ENCODE assay signal across 9 mouse cellular contexts in the genomic region with DNA sequence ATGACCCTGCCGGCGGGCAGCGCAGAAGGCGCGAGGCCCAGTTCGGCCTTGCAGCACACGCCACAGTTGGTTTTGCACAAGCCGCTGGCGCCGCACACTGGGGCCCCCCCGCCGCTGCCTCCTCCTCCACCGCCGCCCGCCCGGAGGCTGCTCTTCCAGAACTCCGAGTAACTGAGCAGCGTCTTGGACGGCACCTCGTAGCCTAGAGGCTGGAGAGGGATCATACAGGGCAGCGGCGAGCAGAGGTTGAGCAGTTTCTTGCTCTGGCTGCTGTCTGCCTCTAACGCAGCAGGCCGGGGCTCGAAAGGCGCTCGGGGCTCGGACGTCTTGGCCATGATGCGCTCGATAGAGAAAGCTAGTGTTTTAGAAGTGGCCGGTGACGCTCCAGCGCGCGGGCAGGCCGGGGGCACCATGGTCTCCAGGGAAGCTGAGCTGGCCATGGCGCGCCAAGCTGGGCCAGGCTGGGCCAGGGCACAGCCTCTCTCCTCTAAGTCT. TPM values are rescaled to one million over a fixed set of nuclear protein-coding genes. Genes with fewer than 3 reads are reported as not detected.
DNase-seq lines count a peak whose midpoint lies in the region; ATAC-seq and TF ChIP-seq lines count a peak whose summit lies in the region.
"Had no signal": no experiment of that assay in that cellular context is flagged by ENCODE, and none has a peak within 500 bp of the region (broad histone marks: within the 10 kb centered on the region; RNA-seq: fewer than 3 reads in every experiment).

No protein-coding gene starts in this region.

- no peaks in the 10 kb centered on the region for H3K4me1 ChIP-seq in forebrain, postnatal 0 days (ENCODE audit: insufficient read depth)
- H3K4me1 ChIP-seq in midbrain, embryonic 15.5 days = peaks cover 20% of the 10 kb centered on the region

- peak overlapping the region; percentile 57 for H3K9ac ChIP-seq in forebrain, postnatal 0 days
- H3K9ac ChIP-seq in midbrain, embryonic 15.5 days = no peak overlapping the region

- intact Hi-C loops in left cerebral cortex, adult 2 months (cut with DNase I) = no loop called here

- peak; percentile 38 for DNase-seq in adrenal gland, postnatal 14 days
- DNase-seq in adrenal gland, postnatal 4 days (ENCODE audit: low spot score in 2 of 2) = no peak
- DNase-seq in left cerebral cortex, adult 2 months (ENCODE audit: extremely low spot score in 1 of 2, low spot score in 2 of 2) = peak in 1 of 2 experiments; percentile 33
- DNase-seq in left cerebral cortex, adult 8-10 months (ENCODE audit: low spot score in 2 of 2) = no peak
- peak; percentile 63 for DNase-seq in forebrain, postnatal 0 days
- DNase-seq in urinary bladder, postnatal 14 days (ENCODE audit: low spot score) = no peak
- no peak for DNase-seq in left cerebral cortex, adult 9 months (ENCODE audit: low spot score in 2 of 2)

- H3K9me3 ChIP-seq in forebrain, postnatal 0 days (ENCODE audit: low read length) = no peaks in the 10 kb centered on the region
- no peaks in the 10 kb centered on the region for H3K9me3 ChIP-seq in midbrain, embryonic 15.5 days

- no peak for TF ChIP-seq CTCF in left cerebral cortex, adult 2 months (IDR thresholded peaks at IDR 0.05)
- no peak for TF ChIP-seq CTCF in forebrain, postnatal 0 days (IDR thresholded peaks at IDR 0.05; ENCODE audit: low read depth)

- H3K4me3 ChIP-seq in left cerebral cortex, adult 2 months = peak overlapping the region; percentile 50
- peak overlapping the region; percentile 42 for H3K4me3 ChIP-seq in forebrain, postnatal 0 days (ENCODE audit: low read depth, low read length)
- H3K4me3 ChIP-seq in midbrain, embryonic 15.5 days = peak overlapping the region; percentile 12

- H3K27ac ChIP-seq in left cerebral cortex, adult 2 months = peak overlapping the region; percentile 87
- peak overlapping the region; percentile 87 for H3K27ac ChIP-seq in forebrain, postnatal 0 days (ENCODE audit: low read depth, low read length)
- H3K27ac ChIP-seq in midbrain, embryonic 15.5 days = no peak overlapping the region

- ATAC-seq in forebrain, postnatal 0 days = 0 out of 2 replicates have a peak, but pooled peaks have one; percentile 11
- ATAC-seq in midbrain, embryonic 15.5 days (replicated peaks) = no peak

- H3K27me3 ChIP-seq in forebrain, postnatal 0 days (ENCODE audit: insufficient read depth, low read length) = peaks cover 37% of the 10 kb centered on the region
- H3K27me3 ChIP-seq in midbrain, embryonic 15.5 days (replicated peaks) = peaks cover 73% of the 10 kb centered on the region

- H3K4me2 ChIP-seq in forebrain, postnatal 0 days (ENCODE audit: low read depth) = peak overlapping the region; percentile 56
- H3K4me2 ChIP-seq in midbrain, embryonic 15.5 days = peak overlapping the region; percentile 9; the same call in 1 of the 2 replicates

- H3K36me3 ChIP-seq in forebrain, postnatal 0 days (ENCODE audit: insufficient read depth) = no peaks in the 10 kb centered on the region
- H3K36me3 ChIP-seq in midbrain, embryonic 15.5 days (replicated peaks) = no peaks in the 10 kb centered on the region

- WGBS in forebrain, postnatal 0 days = 1% methylated on average over 39 of the region's 39 CpGs
- under 1% methylated on average over 39 of the region's 39 CpGs for WGBS in midbrain, embryonic 15.5 days

RNA-seq across cellular contexts. Expression of a gene that starts 3.2 kb away (rescaled TPM):
- total RNA-seq in adrenal gland, postnatal 14 days (2021) = not detected in 2 replicates
- not detected for total RNA-seq in adrenal gland, postnatal 4 days (2021)
- 10 to 100 TPM; 28.6 to 33.1 TPM for total RNA-seq in left cerebral cortex, adult 2 months (2021)
- 10 to 100 TPM; 25.8 to 29.3 (median 28.4) TPM for total RNA-seq in left cerebral cortex, adult 8-10 months (2022)
- 26.8 and 27.5 TPM in 2 replicates for total RNA-seq in forebrain, postnatal 0 days (2014; rRNA removed)
- polyA plus RNA-seq in forebrain, postnatal 0 days (2015; fragmentation: Nextera tagmentation; extraction: Ambion mirVana) = 40.7 and 42.2 TPM in 2 replicates
- polyA plus RNA-seq in midbrain, embryonic 15.5 days (2015; fragmentation: Nextera tagmentation; extraction: Ambion mirVana) = 4.1 and 4.2 TPM in 2 replicates
- polyA plus RNA-seq: small intestine, adult 2 months had no signal

Comparison
In these comparisons a context has a peak if more than half of its experiments do, and no peak if none do; other contexts are left out.
1. DNase-seq: peak in adrenal gland, postnatal 14 days (single experiment) and forebrain, postnatal 0 days (single experiment); none in adrenal gland, postnatal 4 days (0 of 2), left cerebral cortex, adult 8-10 months (0 of 2), urinary bladder, postnatal 14 days (single experiment) and left cerebral cortex, adult 9 months (0 of 2).
2. RNA of a gene that starts 3.2 kb away (total RNA-seq): 28.6 to 33.1 TPM in left cerebral cortex, adult 2 months, 25.8 to 29.3 TPM in left cerebral cortex, adult 8-10 months and 26.8 to 27.5 TPM in forebrain, postnatal 0 days; not detected in adrenal gland, postnatal 4 days and not detected in adrenal gland, postnatal 14 days; every median in the first group is over 10 times any median in the second.
3. Peak in every context shown above with its lines, with median percentiles within 50 percentile points of each other: H3K4me3 ChIP-seq.